Mouse (Mus musculus) G1E (cell line): ENCODE results near the gene Thada.

Experiments
- CTCF ChIP-seq: IDR thresholded peaks from 2 replicates; pipeline ENCODE4 v1.5.1; 2012; ENCODE audit warnings: low read depth, low read length, inconsistent platforms, mixed read lengths
- GATA1 ChIP-seq: IDR thresholded peaks from 2 replicates; pipeline ENCODE4 v1.6.1; 2012; ENCODE audit warnings: borderline replicate concordance, low read length, inconsistent platforms, mixed read lengths
- GATA2 ChIP-seq: IDR thresholded peaks from 2 replicates; pipeline ENCODE4 v1.6.1; 2012; ENCODE audit warnings: low read depth, low read length, inconsistent platforms, borderline replicate concordance
- POLR2AphosphoS5 ChIP-seq: IDR thresholded peaks from 2 replicates; pipeline ENCODE4 v1.6.1; 2012; ENCODE audit warnings: low read depth, low read length, inconsistent platforms; ENCODE audit not compliant: insufficient replicate concordance
- TAL1 ChIP-seq: conservative IDR thresholded peaks from 2 replicates; pipeline ENCODE4 v1.6.1; 2012; ENCODE audit warnings: low read depth, low read length, inconsistent platforms, mixed read lengths

- TF ChIP-seq CTCF (no peak), GATA1 (no peak), POLR2AphosphoS5 (no peak), TAL1 (no peak), GATA2 (no peak)
These were observed 143.8 kb downstream of the Thada start for GRCm38 (mm10) chr17:84322176-84322575.
